Mouse (Mus musculus): Measurements from ENCODE around the gene Arhgap15. TPM values are rescaled to one million over a fixed set of nuclear protein-coding genes. Genes with fewer than 3 reads are reported as not detected.
A peak's percentile ranks its signal among the peaks of the same experiment; 100 is the strongest.

Gene Arhgap15
- polyA plus RNA-seq, 1 experiment from 2014 or later: 0.38 TPM

GRCm38 (mm10) chr2:44084471-44084870 lies 335.8 kb downstream of the Arhgap15 start:
- 48% methylated on average over 2 of the region's 2 CpGs for WGBS
- no peaks in the 10 kb centered on the region for H3K4me1 ChIP-seq (replicated peaks)
- ATAC-seq (ENCODE audit: insufficient number of reproducible peaks, low FRiP score): no peak
- no peaks in the 10 kb centered on the region for H3K27me3 ChIP-seq (replicated peaks)
- no peak overlapping the region for H3K4me3 ChIP-seq
- no peaks in the 10 kb centered on the region for H3K9me3 ChIP-seq (replicated peaks)
- H3K36me3 ChIP-seq: no peaks in the 10 kb centered on the region
- no peak overlapping the region for H3K27ac ChIP-seq (ENCODE audit: poor library complexity, severe bottlenecking)
- H3K4me2 ChIP-seq: no peak overlapping the region
- H3K9ac ChIP-seq: no peak overlapping the region

GRCm38 (mm10) chr2:44086403-44087056 lies 337.9 kb downstream of the Arhgap15 start:
- H3K27me3 ChIP-seq (replicated peaks): no peaks in the 10 kb centered on the region
- no peaks in the 10 kb centered on the region for H3K4me1 ChIP-seq (replicated peaks)
- H3K36me3 ChIP-seq: no peaks in the 10 kb centered on the region
- WGBS: 59% methylated on average over 5 of the region's 5 CpGs
- no peak overlapping the region for H3K4me2 ChIP-seq
- H3K9me3 ChIP-seq (replicated peaks): no peaks in the 10 kb centered on the region
- ATAC-seq (ENCODE audit: insufficient number of reproducible peaks, low FRiP score): no peak
- no peak overlapping the region for H3K27ac ChIP-seq (ENCODE audit: poor library complexity, severe bottlenecking)
- H3K4me3 ChIP-seq: no peak overlapping the region
- no peak overlapping the region for H3K9ac ChIP-seq

- 82% methylated on average over 4 of the region's 4 CpGs for WGBS
- Histone ChIP-seq H3K27me3 (replicated peaks) (no peaks in the 10 kb centered on the region), H3K4me3 (no peak overlapping the region), H3K27ac (ENCODE audit: poor library complexity, severe bottlenecking) (no peak overlapping the region), H3K9ac (no peak overlapping the region), H3K9me3 (replicated peaks) (no peaks in the 10 kb centered on the region; the same call in none of the 2 replicates), H3K36me3 (no peaks in the 10 kb centered on the region), H3K4me2 (no peak overlapping the region), H3K4me1 (replicated peaks) (no peaks in the 10 kb centered on the region)
- no peak for ATAC-seq (ENCODE audit: insufficient number of reproducible peaks, low FRiP score)
Observed at GRCm38 (mm10) chr2:44098552-44098951, 349.9 kb downstream of the Arhgap15 start.

- Histone ChIP-seq H3K4me3 (no peak overlapping the region), H3K4me2 (no peak overlapping the region), H3K9me3 (replicated peaks) (no peaks in the 10 kb centered on the region; the same call in 1 of the 2 replicates), H3K9ac (no peak overlapping the region), H3K4me1 (replicated peaks) (peaks cover 8% of the 10 kb centered on the region), H3K36me3 (no peaks in the 10 kb centered on the region), H3K27me3 (replicated peaks) (no peaks in the 10 kb centered on the region), H3K27ac (ENCODE audit: poor library complexity, severe bottlenecking) (no peak overlapping the region)
- no peak for ATAC-seq (ENCODE audit: insufficient number of reproducible peaks, low FRiP score)
- WGBS: 84% methylated on average over 6 of the region's 6 CpGs
Observed at GRCm38 (mm10) chr2:44102351-44102750, 353.7 kb downstream of the Arhgap15 start.

- 83% methylated on average over 8 of the region's 8 CpGs for WGBS
- no peaks in the 10 kb centered on the region for H3K27me3 ChIP-seq (replicated peaks)
- peaks cover 8% of the 10 kb centered on the region for H3K4me1 ChIP-seq (replicated peaks)
- H3K4me3 ChIP-seq: no peak overlapping the region
- no peak overlapping the region for H3K27ac ChIP-seq (ENCODE audit: poor library complexity, severe bottlenecking)
- no peaks in the 10 kb centered on the region for H3K36me3 ChIP-seq
- no peaks in the 10 kb centered on the region for H3K9me3 ChIP-seq (replicated peaks)
- ATAC-seq (ENCODE audit: insufficient number of reproducible peaks, low FRiP score): no peak
- no peak overlapping the region for H3K4me2 ChIP-seq
- H3K9ac ChIP-seq: no peak overlapping the region
Observed at GRCm38 (mm10) chr2:44103321-44103720, 354.7 kb downstream of the Arhgap15 start.

GRCm38 (mm10) chr2:44103742-44104141 lies 355.1 kb downstream of the Arhgap15 start:
- Histone ChIP-seq H3K4me3 (no peak overlapping the region), H3K4me1 (replicated peaks) (peaks cover 8% of the 10 kb centered on the region), H3K27me3 (replicated peaks) (no peaks in the 10 kb centered on the region), H3K36me3 (no peaks in the 10 kb centered on the region), H3K27ac (ENCODE audit: poor library complexity, severe bottlenecking) (no peak overlapping the region), H3K4me2 (no peak overlapping the region), H3K9ac (no peak overlapping the region), H3K9me3 (replicated peaks) (no peaks in the 10 kb centered on the region)
- ATAC-seq (ENCODE audit: insufficient number of reproducible peaks, low FRiP score): no peak
- WGBS: 85% methylated on average over 5 of the region's 5 CpGs

- ATAC-seq (ENCODE audit: insufficient number of reproducible peaks, low FRiP score): no peak
- Histone ChIP-seq H3K9me3 (replicated peaks) (no peaks in the 10 kb centered on the region), H3K4me3 (no peak overlapping the region), H3K27ac (ENCODE audit: poor library complexity, severe bottlenecking) (peak overlapping the region; percentile 31), H3K4me1 (replicated peaks) (peaks cover 8% of the 10 kb centered on the region), H3K27me3 (replicated peaks) (no peaks in the 10 kb centered on the region), H3K4me2 (peak overlapping the region; percentile 23), H3K36me3 (no peaks in the 10 kb centered on the region), H3K9ac (no peak overlapping the region)
- 44% methylated on average over 22 of the region's 22 CpGs for WGBS
Observed at GRCm38 (mm10) chr2:44104282-44105197, 355.9 kb downstream of the Arhgap15 start.

- Histone ChIP-seq H3K9ac (no peak overlapping the region), H3K36me3 (no peaks in the 10 kb centered on the region), H3K4me2 (peak overlapping the region; percentile 23), H3K4me3 (no peak overlapping the region), H3K4me1 (replicated peaks) (peaks cover 8% of the 10 kb centered on the region), H3K9me3 (replicated peaks) (no peaks in the 10 kb centered on the region), H3K27me3 (replicated peaks) (no peaks in the 10 kb centered on the region), H3K27ac (ENCODE audit: poor library complexity, severe bottlenecking) (peak overlapping the region; percentile 31; the same call in 1 of the 2 replicates)
- 53% methylated on average over 8 of the region's 8 CpGs for WGBS
- ATAC-seq (ENCODE audit: insufficient number of reproducible peaks, low FRiP score): no peak
Observed at GRCm38 (mm10) chr2:44105198-44105555, 356.6 kb downstream of the Arhgap15 start.

- 84% methylated on average over 8 of the region's 8 CpGs for WGBS
- no peaks in the 10 kb centered on the region for H3K36me3 ChIP-seq
- no peak overlapping the region for H3K4me2 ChIP-seq
- ATAC-seq (ENCODE audit: insufficient number of reproducible peaks, low FRiP score): no peak
- no peak overlapping the region for H3K9ac ChIP-seq
- H3K4me3 ChIP-seq: no peak overlapping the region
- no peaks in the 10 kb centered on the region for H3K27me3 ChIP-seq (replicated peaks)
- peaks cover 8% of the 10 kb centered on the region for H3K4me1 ChIP-seq (replicated peaks)
- H3K27ac ChIP-seq (ENCODE audit: poor library complexity, severe bottlenecking): no peak overlapping the region
- H3K9me3 ChIP-seq (replicated peaks): no peaks in the 10 kb centered on the region
Observed at GRCm38 (mm10) chr2:44106359-44106758, 357.7 kb downstream of the Arhgap15 start.

GRCm38 (mm10) chr2:44111276-44111675 lies 362.7 kb downstream of the Arhgap15 start:
- no peak overlapping the region for H3K9ac ChIP-seq
- no peak overlapping the region for H3K4me3 ChIP-seq
- no peaks in the 10 kb centered on the region for H3K9me3 ChIP-seq (replicated peaks)
- ATAC-seq (ENCODE audit: insufficient number of reproducible peaks, low FRiP score): no peak
- no peaks in the 10 kb centered on the region for H3K27me3 ChIP-seq (replicated peaks)
- no peaks in the 10 kb centered on the region for H3K4me1 ChIP-seq (replicated peaks)
- 85% methylated on average over 3 of the region's 3 CpGs for WGBS
- no peak overlapping the region for H3K4me2 ChIP-seq
- H3K27ac ChIP-seq (ENCODE audit: poor library complexity, severe bottlenecking): no peak overlapping the region
- H3K36me3 ChIP-seq: no peaks in the 10 kb centered on the region

GRCm38 (mm10) chr2:44112990-44113798 lies 364.6 kb downstream of the Arhgap15 start:
- no peaks in the 10 kb centered on the region for H3K27me3 ChIP-seq (replicated peaks)
- no peak overlapping the region for H3K4me3 ChIP-seq
- H3K4me2 ChIP-seq: no peak overlapping the region
- no peak overlapping the region for H3K9ac ChIP-seq
- H3K27ac ChIP-seq (ENCODE audit: poor library complexity, severe bottlenecking): no peak overlapping the region
- H3K4me1 ChIP-seq (replicated peaks): no peaks in the 10 kb centered on the region
- no peak for ATAC-seq (ENCODE audit: insufficient number of reproducible peaks, low FRiP score)
- no peaks in the 10 kb centered on the region for H3K9me3 ChIP-seq (replicated peaks)
- no peaks in the 10 kb centered on the region for H3K36me3 ChIP-seq
- WGBS: 82% methylated on average over 9 of the region's 9 CpGs
